Mouse (Mus musculus) liver, embryonic 12.5 days (tissue): ENCODE results near the gene Zdhhc14. TPM values are rescaled to one million over a fixed set of nuclear protein-coding genes. Genes with fewer than 3 reads are reported as not detected.

Source experiments
- ATAC-seq: fragments of 200-750 bp; cut with Nextera tagmentation; 2 replicates; pipeline ENCODE4 v1.8.0; 2017; ENCODE audit warnings: moderate number of reproducible peaks, mild to moderate bottlenecking, moderate library complexity
- H3K27ac ChIP-seq: fragments of 300-500 bp; sonication (generic); 2 replicates; pipeline ENCODE4 v1.5.1; 2016; ENCODE audit warnings: mild to moderate bottlenecking
- H3K27me3 ChIP-seq: fragments of 300-500 bp; sonication (generic); replicated peaks from 2 replicates; pipeline ENCODE4 v1.6.1; 2016; ENCODE audit warnings: mild to moderate bottlenecking, moderate library complexity
- H3K36me3 ChIP-seq: fragments of 300-500 bp; sonication (generic); 2 replicates; pipeline ENCODE4 v1.6.1; 2016; ENCODE audit warnings: mild to moderate bottlenecking, moderate library complexity
- H3K4me1 ChIP-seq: fragments of 300-500 bp; sonication (generic); 2 replicates; pipeline ENCODE4 v1.6.1; 2016
- H3K4me2 ChIP-seq: fragments of 300-500 bp; sonication (generic); 2 replicates; pipeline ENCODE4 v1.6.1; 2016; ENCODE audit warnings: mild to moderate bottlenecking, moderate library complexity
- H3K4me3 ChIP-seq: fragments of 300-500 bp; sonication (generic); 2 replicates; pipeline ENCODE4 v1.5.1; 2016; ENCODE audit warnings: mild to moderate bottlenecking, moderate library complexity
- H3K9ac ChIP-seq: fragments of 300-500 bp; sonication (generic); 2 replicates; pipeline ENCODE4 v1.6.1; 2016; ENCODE audit warnings: mild to moderate bottlenecking, moderate library complexity
- H3K9me3 ChIP-seq: fragments of 300-500 bp; sonication (generic); replicated peaks from 2 replicates; pipeline ENCODE4 v1.6.1; 2016; ENCODE audit warnings: mild to moderate bottlenecking, moderate library complexity
- WGBS: fragments of 180-500 bp; shearing (Covaris S2); methylation state at CpG from one replicate; pipeline ENCODE4 v1.1.7; 2016; ENCODE audit not compliant: insufficient replicate concordance; 5-methylcytosine and 5-hydroxymethylcytosine counted together
- polyA plus RNA-seq: library from polyadenylated mRNA; unstranded; fragments of >200 nt; fragmentation: Nextera tagmentation; extraction: Ambion mirVana; gene quantifications from 2 replicates; pipeline ENCODE4 v1.2.1, GENCODE M21; 2016

Zdhhc14 gene
- polyA plus RNA-seq, 1 experiment from 2014 or later = 10.6 TPM

GRCm38 (mm10) chr17:5688669-5689068 lies 196.3 kb downstream of the Zdhhc14 start:
- Histone ChIP-seq H3K4me2 (no peak overlapping the region), H3K4me1 (no peaks in the 10 kb centered on the region), H3K27me3 (no peaks in the 10 kb centered on the region), H3K4me3 (no peak overlapping the region), H3K36me3 (peaks cover 27% of the 10 kb centered on the region), H3K9ac (no peak overlapping the region), H3K27ac (no peak overlapping the region), H3K9me3 (no peaks in the 10 kb centered on the region)
- no peak for ATAC-seq

GRCm38 (mm10) chr17:5690746-5691535 lies 198.6 kb downstream of the Zdhhc14 start:
- no peaks in the 10 kb centered on the region for H3K27me3 ChIP-seq
- H3K27ac ChIP-seq = no peak overlapping the region
- 71% methylated on average over 8 of the region's 8 CpGs for WGBS
- peaks cover 24% of the 10 kb centered on the region for H3K36me3 ChIP-seq
- no peak overlapping the region for H3K4me2 ChIP-seq
- no peak overlapping the region for H3K9ac ChIP-seq
- no peaks in the 10 kb centered on the region for H3K4me1 ChIP-seq
- H3K4me3 ChIP-seq = no peak overlapping the region
- H3K9me3 ChIP-seq = no peaks in the 10 kb centered on the region
- no peak; the same call in 1 of the 2 replicates for ATAC-seq

GRCm38 (mm10) chr17:5692661-5693060 lies 200.3 kb downstream of the Zdhhc14 start:
- no peak overlapping the region for H3K9ac ChIP-seq
- H3K27me3 ChIP-seq = no peaks in the 10 kb centered on the region
- no peaks in the 10 kb centered on the region for H3K4me1 ChIP-seq
- no peak overlapping the region for H3K4me2 ChIP-seq
- no peak for ATAC-seq
- H3K9me3 ChIP-seq = no peaks in the 10 kb centered on the region
- H3K36me3 ChIP-seq = peaks cover 9% of the 10 kb centered on the region
- 81% methylated on average over 3 of the region's 3 CpGs for WGBS
- H3K27ac ChIP-seq = no peak overlapping the region
- no peak overlapping the region for H3K4me3 ChIP-seq

GRCm38 (mm10) chr17:5693256-5693655 lies 200.9 kb downstream of the Zdhhc14 start:
- no peaks in the 10 kb centered on the region for H3K4me1 ChIP-seq
- ATAC-seq = no peak
- H3K36me3 ChIP-seq = peaks cover 5% of the 10 kb centered on the region
- H3K9me3 ChIP-seq = no peaks in the 10 kb centered on the region
- no peaks in the 10 kb centered on the region for H3K27me3 ChIP-seq
- 81% methylated on average over 7 of the region's 7 CpGs for WGBS
- H3K27ac ChIP-seq = no peak overlapping the region
- H3K9ac ChIP-seq = no peak overlapping the region
- H3K4me2 ChIP-seq = no peak overlapping the region
- H3K4me3 ChIP-seq = no peak overlapping the region

GRCm38 (mm10) chr17:5698447-5699096 lies 206.2 kb downstream of the Zdhhc14 start:
- H3K4me1 ChIP-seq = peaks cover 11% of the 10 kb centered on the region
- no peaks in the 10 kb centered on the region for H3K9me3 ChIP-seq
- no peaks in the 10 kb centered on the region for H3K27me3 ChIP-seq
- no peak overlapping the region for H3K4me3 ChIP-seq
- H3K4me2 ChIP-seq = no peak overlapping the region
- WGBS = 71% methylated on average over 7 of the region's 7 CpGs
- no peak overlapping the region for H3K9ac ChIP-seq
- no peak for ATAC-seq
- H3K27ac ChIP-seq = no peak overlapping the region
- H3K36me3 ChIP-seq = peaks cover 9% of the 10 kb centered on the region; the same call in 1 of the 2 replicates

GRCm38 (mm10) chr17:5710320-5711104 lies 218.2 kb downstream of the Zdhhc14 start:
- ATAC-seq = no peak
- no peak overlapping the region for H3K4me3 ChIP-seq
- H3K27ac ChIP-seq = no peak overlapping the region
- peaks cover 4% of the 10 kb centered on the region; the same call in 1 of the 2 replicates for H3K4me1 ChIP-seq
- H3K4me2 ChIP-seq = no peak overlapping the region
- WGBS = 63% methylated on average over 7 of the region's 7 CpGs
- 0 out of 2 replicates have a peak, but pooled peaks cover 3% of the 10 kb centered on the region for H3K36me3 ChIP-seq
- no peaks in the 10 kb centered on the region for H3K9me3 ChIP-seq
- no peak overlapping the region for H3K9ac ChIP-seq
- no peaks in the 10 kb centered on the region for H3K27me3 ChIP-seq

GRCm38 (mm10) chr17:5711861-5712260 lies 219.5 kb downstream of the Zdhhc14 start:
- no peak overlapping the region for H3K4me3 ChIP-seq
- 0 out of 2 replicates have a peak, but pooled peaks cover 3% of the 10 kb centered on the region for H3K36me3 ChIP-seq
- no peaks in the 10 kb centered on the region for H3K27me3 ChIP-seq
- peaks cover 4% of the 10 kb centered on the region; the same call in 1 of the 2 replicates for H3K4me1 ChIP-seq
- H3K4me2 ChIP-seq = no peak overlapping the region
- H3K9ac ChIP-seq = no peak overlapping the region
- no peaks in the 10 kb centered on the region for H3K9me3 ChIP-seq
- H3K27ac ChIP-seq = no peak overlapping the region
- ATAC-seq = no peak
- WGBS = 68% methylated on average over 5 of the region's 5 CpGs

GRCm38 (mm10) chr17:5713141-5713540 lies 220.8 kb downstream of the Zdhhc14 start:
- Histone ChIP-seq H3K36me3 (0 out of 2 replicates have a peak, but pooled peaks cover 3% of the 10 kb centered on the region), H3K9me3 (no peaks in the 10 kb centered on the region), H3K4me2 (no peak overlapping the region), H3K4me1 (peaks cover 4% of the 10 kb centered on the region; the same call in 1 of the 2 replicates), H3K27ac (no peak overlapping the region), H3K4me3 (no peak overlapping the region), H3K27me3 (no peaks in the 10 kb centered on the region), H3K9ac (no peak overlapping the region)
- ATAC-seq = no peak
- WGBS = 64% methylated on average over 3 of the region's 3 CpGs

- H3K27ac ChIP-seq = no peak overlapping the region
- no peak overlapping the region for H3K9ac ChIP-seq
- H3K4me1 ChIP-seq = peaks cover 4% of the 10 kb centered on the region; the same call in 1 of the 2 replicates
- WGBS = 58% methylated on average over 4 of the region's 4 CpGs
- H3K4me2 ChIP-seq = no peak overlapping the region
- H3K4me3 ChIP-seq = no peak overlapping the region
- 0 out of 2 replicates have a peak, but pooled peaks cover 3% of the 10 kb centered on the region for H3K36me3 ChIP-seq
- no peaks in the 10 kb centered on the region for H3K27me3 ChIP-seq
- ATAC-seq = no peak
- no peaks in the 10 kb centered on the region for H3K9me3 ChIP-seq
Observed at GRCm38 (mm10) chr17:5716912-5717311, 224.6 kb downstream of the Zdhhc14 start.

- Histone ChIP-seq H3K9me3 (no peaks in the 10 kb centered on the region), H3K27ac (no peak overlapping the region), H3K4me1 (no peaks in the 10 kb centered on the region), H3K9ac (no peak overlapping the region), H3K27me3 (no peaks in the 10 kb centered on the region), H3K4me3 (no peak overlapping the region), H3K36me3 (0 out of 2 replicates have a peak, but pooled peaks cover 3% of the 10 kb centered on the region), H3K4me2 (no peak overlapping the region)
- 69% methylated on average over 7 of the region's 7 CpGs for WGBS
- no peak for ATAC-seq
Observed at GRCm38 (mm10) chr17:5718768-5719387, 226.5 kb downstream of the Zdhhc14 start.

GRCm38 (mm10) chr17:5722802-5723201 lies 230.4 kb downstream of the Zdhhc14 start:
- Histone ChIP-seq H3K4me1 (no peaks in the 10 kb centered on the region), H3K4me2 (no peak overlapping the region), H3K27ac (no peak overlapping the region), H3K4me3 (no peak overlapping the region), H3K9ac (no peak overlapping the region), H3K27me3 (no peaks in the 10 kb centered on the region), H3K9me3 (no peaks in the 10 kb centered on the region), H3K36me3 (no peaks in the 10 kb centered on the region)
- no peak for ATAC-seq
- WGBS = 78% methylated on average over 2 of the region's 2 CpGs
